Mouse (Mus musculus) induced T-regulatory cell, adult 2 months (primary cell): ENCODE data around the gene Sqstm1.
"Not testable (repeated sequence)": the region's sequence is repeated elsewhere in the genome, so short reads cannot be mapped to it uniquely, and the experiment has no call there.

Experiments
- DNase-seq: peaks from one replicate; pipeline ENCODE4 v3.0.0-alpha.2; 2012; ENCODE audit warnings: low read depth

Sqstm1 gene

DNA sequence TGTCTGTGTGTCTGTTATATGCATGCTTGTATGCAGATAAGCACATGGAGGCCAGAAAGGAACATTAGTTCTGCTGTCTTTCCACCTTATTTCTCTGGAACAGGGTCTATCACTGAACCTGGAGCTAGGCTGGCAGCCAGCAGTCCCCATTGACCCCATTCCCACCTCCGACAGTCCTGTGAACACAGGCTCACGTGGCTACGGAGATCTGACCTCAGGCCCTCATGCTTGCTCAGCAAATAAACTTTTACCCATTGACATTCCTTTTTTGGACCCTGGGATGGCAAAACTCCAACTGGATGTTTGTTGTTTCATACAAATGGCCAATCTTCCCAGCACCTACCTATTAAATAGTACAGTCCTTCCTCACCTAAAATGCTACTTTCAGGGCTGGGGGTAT, 34.3 kb downstream of the Sqstm1 start:
- no peak for DNase-seq

- DNase-seq, result peak; percentile 98
Measured at GRCm38 (mm10) chr11:50174730-50175187, 35.9 kb downstream of the Sqstm1 start.

GRCm38 (mm10) chr11:50174111-50174729, 36.4 kb downstream of the Sqstm1 start, which contains the start of gene Mrnip:
Gene Mrnip, plus strand, starts transcription at chr11:50174444.
- not testable (repeated sequence) for DNase-seq

DNA sequence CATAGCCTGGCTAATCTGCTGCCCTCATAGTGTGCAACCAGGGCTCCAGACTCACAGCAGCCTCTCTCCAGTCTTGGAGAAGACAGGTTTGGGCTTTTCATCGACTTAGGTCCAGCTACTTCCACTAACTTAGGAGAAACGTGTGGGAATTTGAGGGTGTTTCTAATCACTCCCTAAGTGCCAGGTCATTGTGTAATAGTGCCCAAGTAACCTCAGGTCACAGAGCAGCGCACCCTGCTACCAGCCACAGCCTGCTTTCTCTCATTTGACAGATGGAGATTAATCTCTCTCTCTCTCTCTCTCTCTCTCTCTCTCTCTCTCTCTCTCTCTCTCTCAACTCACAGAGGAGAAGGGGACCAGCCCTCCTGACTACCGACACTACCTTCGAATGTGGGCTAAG, 42.3 kb downstream of the Sqstm1 start:
- DNase-seq, result no peak

DNA sequence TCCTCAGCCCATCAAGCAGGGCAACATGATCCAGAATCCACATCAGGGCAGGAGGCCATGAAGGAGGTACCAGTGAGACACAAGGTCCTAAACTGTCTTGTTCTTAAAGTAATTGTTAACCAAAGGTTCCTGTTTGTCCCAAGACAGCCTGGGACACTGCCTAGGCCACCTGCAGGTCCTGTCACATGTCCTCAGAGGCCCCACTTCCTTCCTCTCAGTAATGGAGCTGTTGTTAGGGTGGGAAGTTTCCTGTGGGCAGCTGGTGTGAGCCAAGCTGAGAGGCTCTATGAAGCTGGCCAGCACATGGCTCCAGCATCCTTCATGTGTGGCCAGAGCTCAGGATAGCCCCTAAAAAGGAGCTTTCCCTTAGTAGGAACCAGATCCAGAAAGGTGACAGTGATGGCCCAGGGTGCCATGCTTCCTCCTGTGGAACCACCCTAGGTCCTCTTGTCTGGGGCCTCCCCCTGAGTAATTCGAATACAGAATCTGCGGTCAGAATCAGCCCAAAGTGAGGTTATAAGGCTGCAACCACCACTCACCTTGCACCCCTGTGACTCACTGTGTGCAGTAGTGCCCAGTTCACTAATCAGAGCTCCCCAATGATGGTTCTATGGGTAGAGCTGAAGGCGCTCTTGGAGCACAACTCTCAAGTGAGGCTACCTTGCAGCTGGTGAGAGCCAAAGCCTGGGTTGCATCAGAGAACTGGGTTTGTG, 48.1 kb downstream of the Sqstm1 start:
- peak; percentile 20 for DNase-seq

DNA sequence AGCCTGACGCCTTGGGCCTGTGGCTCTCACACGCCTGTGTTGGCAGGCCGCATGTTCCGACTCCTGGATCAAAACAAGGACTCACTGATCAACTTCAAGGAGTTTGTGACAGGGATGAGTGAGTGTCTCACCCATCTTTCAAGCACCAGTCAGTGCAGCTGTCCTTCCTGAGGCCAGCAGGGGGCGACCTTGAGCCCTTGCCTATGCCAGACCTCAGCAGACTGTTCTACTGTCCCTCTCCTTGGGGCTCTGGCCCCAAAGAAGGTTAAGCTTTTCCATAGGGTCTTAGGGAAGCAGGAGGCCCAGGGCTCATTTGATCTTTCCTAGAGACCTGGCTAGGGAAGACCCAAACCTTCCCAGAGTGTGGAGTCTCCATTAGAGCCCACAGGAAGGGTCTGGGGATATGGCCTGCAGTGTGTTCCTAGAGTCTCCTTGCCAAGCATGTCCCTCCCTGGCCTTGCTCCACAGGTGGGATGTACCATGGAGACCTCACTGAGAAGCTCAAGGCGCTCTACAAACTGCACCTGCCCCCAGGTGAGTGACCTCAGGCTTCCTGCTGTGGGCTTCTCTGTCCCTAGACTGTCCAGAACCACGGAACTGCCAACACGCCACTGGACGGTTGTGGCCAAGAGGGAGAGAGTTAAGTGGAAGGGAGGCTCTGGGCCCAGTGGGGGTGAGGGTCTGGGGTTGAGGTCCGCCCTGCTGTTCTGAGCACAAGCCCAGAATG, 48.9 kb downstream of the Sqstm1 start:
- DNase-seq, result peak; percentile 83

DNA sequence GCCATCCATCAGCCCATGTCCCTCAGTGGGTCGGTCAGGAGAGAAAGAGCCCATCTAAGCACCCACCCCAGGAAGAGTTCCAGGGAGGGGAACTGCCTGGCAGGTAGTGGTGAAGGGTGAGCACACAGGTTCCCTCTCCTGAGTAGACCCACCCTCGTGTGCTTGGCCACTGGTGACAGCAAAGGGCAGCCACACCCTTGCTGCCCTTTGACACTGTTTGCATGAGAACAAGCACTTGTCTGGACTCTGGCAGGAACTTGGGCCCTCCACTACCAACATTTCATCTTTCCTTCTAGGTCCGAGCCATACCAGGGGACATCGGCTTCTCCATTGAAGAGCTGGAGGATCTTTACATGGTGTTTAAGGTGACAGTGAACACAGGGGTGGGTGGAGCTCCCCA, 51.3 kb downstream of the Sqstm1 start:
- no peak for DNase-seq

- no peak for DNase-seq
Measured at GRCm38 (mm10) chr11:50158346-50158745, 52.3 kb downstream of the Sqstm1 start.

DNA sequence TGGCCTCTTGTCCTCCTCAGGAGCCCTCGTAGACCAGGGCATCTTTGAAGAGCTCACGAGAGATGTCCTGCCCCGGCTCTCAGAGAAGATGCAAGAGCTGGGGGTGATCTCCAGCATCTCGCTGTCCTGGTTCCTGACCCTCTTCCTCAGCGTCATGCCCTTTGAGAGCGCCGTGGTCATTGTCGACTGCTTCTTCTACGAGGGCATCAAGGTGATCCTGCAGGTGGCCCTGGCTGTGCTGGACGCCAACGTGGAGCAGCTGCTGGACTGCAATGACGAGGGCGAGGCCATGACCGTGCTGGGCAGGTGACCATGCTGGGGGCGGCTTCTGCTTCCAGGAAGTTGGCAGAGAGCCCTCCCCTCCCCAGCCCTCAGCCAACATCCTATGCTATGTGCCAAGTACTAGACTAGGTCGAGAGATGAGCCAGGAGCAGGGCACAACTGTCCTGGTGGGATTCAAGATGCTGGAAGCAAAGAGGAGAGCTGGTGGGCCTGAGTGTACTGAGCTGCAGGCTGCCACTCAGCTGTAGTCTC, 53.8 kb downstream of the Sqstm1 start:
- DNase-seq, result no peak

GRCm38 (mm10) chr11:50155785-50156184, 54.8 kb downstream of the Sqstm1 start:
- DNase-seq, result no peak

DNA sequence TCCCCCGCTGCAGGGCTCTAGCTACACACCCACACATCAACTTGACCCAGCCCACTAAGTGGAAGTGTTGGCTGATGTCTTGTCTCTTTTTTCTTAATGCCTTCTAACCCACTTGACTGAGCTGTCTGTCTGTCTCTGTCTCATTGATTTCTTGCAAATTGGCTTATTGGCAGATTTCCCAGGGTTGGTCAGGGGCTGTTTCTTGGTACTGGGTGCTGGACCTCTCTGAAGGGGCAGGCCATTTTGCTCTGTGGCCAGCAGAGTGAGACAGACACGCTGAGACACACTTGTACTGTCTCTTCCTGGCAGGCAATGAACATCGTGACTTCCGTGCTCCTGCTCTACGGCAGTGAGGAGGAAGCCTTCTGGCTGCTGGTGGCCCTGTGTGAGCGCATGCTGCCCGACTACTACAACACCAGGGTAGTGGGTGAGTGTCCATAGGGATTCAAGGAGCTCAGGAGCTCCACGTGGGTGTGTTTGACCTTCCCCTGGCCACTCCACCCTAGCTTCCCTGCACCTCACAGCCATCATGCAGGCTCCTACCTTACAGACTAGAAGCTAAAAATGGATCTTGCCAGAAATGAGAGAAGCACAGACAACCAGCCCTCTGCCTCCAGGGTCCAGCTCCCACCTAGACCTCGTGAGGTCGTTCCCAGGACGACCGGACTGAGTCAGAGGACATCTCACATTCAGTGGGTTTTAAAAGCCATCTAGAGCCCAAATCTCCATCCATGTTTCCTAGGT, 55.7 kb downstream of the Sqstm1 start:
- no peak for DNase-seq

- DNase-seq, result no peak
Measured at GRCm38 (mm10) chr11:50154166-50154565, 56.5 kb downstream of the Sqstm1 start.

GRCm38 (mm10) chr11:50151374-50151773, 59.3 kb downstream of the Sqstm1 start:
- DNase-seq, result no peak

GRCm38 (mm10) chr11:50149603-50150150, 61.0 kb downstream of the Sqstm1 start:
- no peak for DNase-seq
